Mouse (Mus musculus) forebrain, postnatal 0 days (tissue): ENCODE data around the gene Slc50a1. TPM values are rescaled to one million over a fixed set of nuclear protein-coding genes. Genes with fewer than 3 reads are reported as not detected.

Source experiments
- ATAC-seq: fragments of 200-750 bp; cut with Nextera tagmentation; 2 replicates; pipeline ENCODE4 v1.8.0; 2017; ENCODE audit warnings: mild to moderate bottlenecking, moderate library complexity
- DNase-seq: peaks from one replicate; pipeline ENCODE4 v3.0.0-alpha.2; 2015
- H3K27ac ChIP-seq: fragments of 300-500 bp; sonication (generic); 2 replicates; pipeline ENCODE4 v1.5.1; 2014; ENCODE audit warnings: low read depth, mild to moderate bottlenecking, antibody characterized with exemption, low read length, moderate library complexity, mixed read lengths
- H3K27me3 ChIP-seq: fragments of 300-500 bp; sonication (generic); 2 replicates; pipeline ENCODE4 v1.6.1; 2014; ENCODE audit warnings: mild to moderate bottlenecking, low read length, mixed read lengths; ENCODE audit not compliant: insufficient read depth
- H3K36me3 ChIP-seq: fragments of 300-500 bp; sonication (generic); 2 replicates; pipeline ENCODE4 v1.6.1; 2014; ENCODE audit warnings: mild to moderate bottlenecking, moderate library complexity; ENCODE audit not compliant: insufficient read depth
- H3K4me1 ChIP-seq: fragments of 300-500 bp; sonication (generic); 2 replicates; pipeline ENCODE4 v1.6.1; 2014; ENCODE audit warnings: antibody characterized with exemption; ENCODE audit not compliant: insufficient read depth
- H3K4me2 ChIP-seq: fragments of 300-500 bp; sonication (generic); 2 replicates; pipeline ENCODE4 v1.6.1; 2014; ENCODE audit warnings: low read depth, mild to moderate bottlenecking, moderate library complexity
- H3K4me3 ChIP-seq: fragments of 300-500 bp; sonication (generic); 2 replicates; pipeline ENCODE4 v1.5.1; 2014; ENCODE audit warnings: low read depth, low read length, mixed read lengths
- H3K9ac ChIP-seq: fragments of 300-500 bp; sonication (generic); 2 replicates; pipeline ENCODE4 v1.6.1; 2014; ENCODE audit warnings: mild to moderate bottlenecking
- H3K9me3 ChIP-seq: fragments of 300-500 bp; sonication (generic); 2 replicates; pipeline ENCODE4 v1.6.1; 2016; ENCODE audit warnings: low read length
- CTCF ChIP-seq: sonication (generic); IDR thresholded peaks from 2 replicates; pipeline ENCODE4 v1.5.1; 2016; ENCODE audit warnings: antibody characterized with exemption, control low read depth, low read depth
- WGBS: fragments of 180-500 bp; shearing (Covaris S2); extraction: QIAGEN DNeasy Blood & Tissue Kit; methylation state at CpG from one replicate; pipeline ENCODE4 v1.1.7; 2014; 5-methylcytosine and 5-hydroxymethylcytosine counted together
- polyA plus RNA-seq: library from polyadenylated mRNA; unstranded; fragments of >200 nt; fragmentation: Nextera tagmentation; extraction: Ambion mirVana; gene quantifications from 2 replicates; pipeline ENCODE4 v1.2.1, GENCODE M21; 2015
- total RNA-seq: library from RNA; depleted of rRNA; stranded (reverse); fragments of >200 nt; gene quantifications from 2 replicates; pipeline ENCODE4 v1.2.3, GENCODE M21; 2014

The Slc50a1 gene
- total and polyA plus RNA-seq, 2 experiments from 2014 or later: 26.7 to 34.8 TPM

DNA sequence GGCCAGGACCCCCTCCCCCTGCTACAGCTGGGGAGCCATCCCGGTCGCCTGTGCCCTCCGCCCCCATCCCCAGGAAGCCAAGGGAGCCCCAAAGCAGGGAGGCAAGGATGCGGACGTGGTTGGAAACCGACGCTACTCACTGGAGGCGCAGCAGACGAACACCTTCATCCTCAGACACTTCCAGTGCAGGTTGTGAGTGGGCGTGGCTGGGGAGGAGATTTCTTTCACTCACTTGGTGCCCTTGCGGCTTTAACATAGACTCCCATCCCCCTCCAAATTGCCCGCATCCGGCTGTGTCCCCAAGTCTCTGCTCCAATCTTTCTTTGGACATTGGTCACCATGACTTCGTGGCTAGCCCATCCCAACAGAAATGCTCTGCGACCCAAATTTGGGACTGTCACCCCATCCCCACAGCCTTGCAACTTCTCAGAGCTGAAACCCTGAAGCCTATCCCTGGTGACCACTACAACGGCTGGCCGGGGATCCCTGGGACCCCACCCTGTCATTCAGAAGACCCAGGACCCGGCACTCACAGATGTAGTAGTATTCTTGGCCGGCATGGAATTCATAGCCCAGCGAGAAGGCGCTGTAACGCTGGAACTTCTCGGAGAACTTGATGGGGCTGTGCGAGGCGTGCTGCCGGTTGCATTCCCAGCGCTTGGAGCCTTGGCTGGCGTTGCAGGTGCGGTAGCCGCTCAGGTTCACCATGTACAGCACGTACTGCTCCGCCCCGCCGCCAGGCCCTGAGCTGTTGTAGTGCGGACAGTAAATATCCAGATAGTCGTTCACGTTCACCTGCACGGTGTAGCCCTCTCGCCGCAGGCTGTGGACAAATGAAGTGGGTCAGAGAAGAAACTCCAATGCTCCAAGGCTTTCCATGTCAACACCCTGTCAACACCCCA, 45.8 kb upstream of the Slc50a1 start:
- no peak for ATAC-seq
- H3K4me2 ChIP-seq: peak overlapping the region; percentile 40

DNA sequence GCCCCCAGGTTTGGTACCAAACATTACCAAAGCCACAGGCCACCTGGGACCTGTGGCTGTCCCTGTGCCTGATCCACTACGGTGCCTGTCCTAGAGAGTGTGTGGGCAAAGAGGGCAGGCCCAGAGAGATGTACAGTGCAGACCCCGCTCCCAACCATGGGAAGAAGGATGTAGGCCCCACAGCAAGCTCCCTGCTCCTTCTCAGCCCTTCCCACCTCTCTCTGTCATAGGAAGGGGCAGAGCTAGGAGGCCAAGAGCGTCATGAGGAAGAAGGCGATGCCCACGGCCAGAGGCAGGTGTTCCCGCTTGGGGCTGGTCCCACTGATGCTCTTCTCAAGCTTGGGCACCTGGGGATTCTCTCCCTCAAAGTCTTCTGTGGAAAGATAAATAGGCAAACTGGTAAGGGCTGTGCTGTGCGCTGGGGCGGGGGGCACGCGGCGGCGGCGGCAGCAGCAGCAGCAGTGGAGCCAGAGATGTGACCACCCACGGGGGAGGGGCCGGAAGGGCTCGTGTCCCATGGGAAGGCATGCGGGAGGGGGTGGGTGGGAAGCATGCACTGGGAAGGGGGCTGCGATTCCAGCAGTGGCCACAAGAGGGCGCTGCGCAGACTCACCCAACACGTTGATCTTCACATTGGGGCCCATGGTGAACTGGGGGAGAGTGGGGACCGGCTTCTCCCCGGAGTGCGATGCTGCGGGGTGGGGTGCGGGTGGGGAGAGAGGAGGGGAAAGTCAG, 45.0 kb upstream of the Slc50a1 start:
- WGBS: 9% methylated on average over 24 of the region's 26 CpGs
- peak; percentile 91 for TF ChIP-seq CTCF
- no peaks in the 10 kb centered on the region for H3K9me3 ChIP-seq
- DNase-seq (peak; percentile 83), ATAC-seq (no peak)
- H3K4me2 ChIP-seq: peak overlapping the region; percentile 40
- peaks cover 13% of the 10 kb centered on the region for H3K4me1 ChIP-seq
- H3K9ac ChIP-seq: peak overlapping the region; percentile 18; the same call in 1 of the 2 replicates
- peaks cover 22% of the 10 kb centered on the region for H3K36me3 ChIP-seq
- no peaks in the 10 kb centered on the region for H3K27me3 ChIP-seq
- H3K4me3 ChIP-seq: no peak overlapping the region
- no peak overlapping the region for H3K27ac ChIP-seq

More for the DNA sequence above, 45.8 kb upstream of the Slc50a1 start:
- DNase-seq: no peak
- peaks cover 13% of the 10 kb centered on the region for H3K4me1 ChIP-seq
- H3K4me3 ChIP-seq: no peak overlapping the region
- H3K27ac ChIP-seq: no peak overlapping the region
- TF ChIP-seq CTCF: no peak
- no peaks in the 10 kb centered on the region for H3K9me3 ChIP-seq
- H3K9ac ChIP-seq: no peak overlapping the region
- no peaks in the 10 kb centered on the region for H3K27me3 ChIP-seq
- H3K36me3 ChIP-seq: peaks cover 22% of the 10 kb centered on the region
- 11% methylated on average over 40 of the region's 40 CpGs for WGBS

- H3K36me3 ChIP-seq: peaks cover 22% of the 10 kb centered on the region
- no peak overlapping the region for H3K27ac ChIP-seq
- no peak overlapping the region; the same call in 1 of the 2 replicates for H3K9ac ChIP-seq
- WGBS: 38% methylated on average over 2 of the region's 2 CpGs
- no peak for DNase-seq
- H3K9me3 ChIP-seq: no peaks in the 10 kb centered on the region
- peak overlapping the region; percentile 40; the same call in 1 of the 2 replicates for H3K4me2 ChIP-seq
- H3K4me3 ChIP-seq: no peak overlapping the region
- no peaks in the 10 kb centered on the region for H3K27me3 ChIP-seq
- peaks cover 13% of the 10 kb centered on the region for H3K4me1 ChIP-seq
- no peak for TF ChIP-seq CTCF
- ATAC-seq: no peak
These were observed 44.4 kb upstream of the Slc50a1 start for GRCm38 (mm10) chr3:89314791-89315190.

DNA sequence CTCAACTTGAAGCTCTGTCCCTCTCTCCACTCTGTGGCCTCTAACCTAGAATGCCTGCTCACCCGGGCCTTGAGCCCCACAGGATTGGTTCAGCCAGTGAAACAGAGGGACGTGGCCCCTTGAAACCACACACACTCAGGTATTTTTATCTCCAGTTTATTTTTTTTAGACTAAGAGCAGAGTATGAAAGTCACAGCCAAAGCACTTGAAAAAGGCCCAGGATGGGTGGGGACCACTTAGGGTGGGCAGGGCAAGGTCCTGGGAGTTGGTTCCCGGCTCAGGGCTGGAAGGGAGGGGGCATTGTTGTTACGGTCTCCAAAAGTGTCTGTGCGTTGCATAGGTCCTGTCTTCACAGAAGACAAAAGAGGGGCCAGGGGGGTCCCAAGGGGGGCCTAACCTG, 44.0 kb upstream of the Slc50a1 start:
- no peak for DNase-seq
- Histone ChIP-seq H3K4me2 (no peak overlapping the region), H3K27me3 (no peaks in the 10 kb centered on the region), H3K36me3 (peaks cover 22% of the 10 kb centered on the region), H3K4me1 (peaks cover 12% of the 10 kb centered on the region), H3K9ac (no peak overlapping the region), H3K4me3 (no peak overlapping the region), H3K27ac (no peak overlapping the region), H3K9me3 (no peaks in the 10 kb centered on the region)
- TF ChIP-seq CTCF: no peak
- ATAC-seq: no peak
- 65% methylated on average over 5 of the region's 5 CpGs for WGBS

DNA sequence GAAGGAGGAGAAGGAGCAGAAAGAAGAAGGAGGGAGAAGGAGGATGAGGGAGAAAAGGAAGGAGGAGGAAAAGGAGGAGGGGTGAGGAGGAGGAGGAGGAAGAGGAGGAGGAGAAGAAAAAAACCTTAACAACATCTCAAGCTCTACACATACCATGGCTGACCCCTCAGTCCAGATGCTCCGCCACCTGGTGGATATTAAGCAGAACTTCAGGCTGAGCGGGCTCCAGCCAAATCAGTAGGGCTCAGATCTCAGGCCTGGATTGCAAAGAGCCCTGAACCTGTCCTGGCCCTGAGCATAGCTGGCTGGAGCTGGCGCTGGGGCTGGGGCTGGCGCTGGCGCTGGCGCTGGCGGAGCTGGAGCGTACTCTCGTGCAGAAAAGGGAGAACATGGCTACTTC, 37.7 kb upstream of the Slc50a1 start:
- peak; percentile 88 for TF ChIP-seq CTCF
- no peaks in the 10 kb centered on the region for H3K9me3 ChIP-seq
- no peak overlapping the region for H3K27ac ChIP-seq
- H3K4me3 ChIP-seq: no peak overlapping the region
- peak; percentile 77 for DNase-seq
- peaks cover 3% of the 10 kb centered on the region; the same call in 1 of the 2 replicates for H3K36me3 ChIP-seq
- peak; percentile 81 for ATAC-seq
- no peaks in the 10 kb centered on the region for H3K4me1 ChIP-seq
- no peaks in the 10 kb centered on the region for H3K27me3 ChIP-seq
- no peak overlapping the region for H3K9ac ChIP-seq
- H3K4me2 ChIP-seq: no peak overlapping the region
- 10% methylated on average over 9 of the region's 9 CpGs for WGBS

DNA sequence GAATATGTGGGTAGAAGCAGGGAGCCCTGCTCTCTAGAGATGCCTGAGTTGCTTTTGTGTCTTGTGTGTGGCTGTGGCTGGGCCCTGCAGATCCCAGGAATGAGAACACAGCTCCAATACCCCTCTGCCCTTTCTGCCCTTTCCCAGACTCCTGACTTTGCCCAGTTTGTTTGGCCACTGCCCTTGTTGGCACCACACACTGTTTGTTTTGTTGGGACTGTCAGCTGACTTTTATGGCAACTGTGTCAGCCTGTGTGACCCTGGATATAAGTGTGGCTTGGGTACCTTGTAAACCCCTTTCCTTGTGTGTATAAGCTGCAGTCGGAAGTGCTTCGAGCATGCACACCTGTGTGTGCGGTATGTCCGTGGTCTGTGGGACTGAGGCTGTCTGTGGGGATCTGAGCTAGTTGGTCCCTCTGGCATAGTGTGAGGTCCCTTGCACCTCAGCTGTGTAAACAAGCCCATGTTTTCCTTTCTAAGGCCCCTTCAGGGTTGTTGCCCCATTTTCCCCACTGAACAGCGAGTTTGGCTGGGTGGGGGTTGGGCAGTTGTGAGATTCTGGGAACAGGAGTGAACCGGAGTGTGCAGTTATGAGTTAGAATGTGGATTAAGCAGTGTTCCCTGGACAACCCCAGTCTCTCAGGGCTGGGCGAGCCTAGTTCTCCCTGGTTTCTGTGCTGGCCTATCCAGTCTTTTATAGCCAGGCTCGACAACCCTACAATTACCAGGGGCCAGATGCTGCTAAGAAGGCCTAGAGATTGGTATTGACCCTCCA, 35.4 kb upstream of the Slc50a1 start:
- ATAC-seq: no peak
- Histone ChIP-seq H3K36me3 (no peaks in the 10 kb centered on the region), H3K9ac (no peak overlapping the region), H3K9me3 (no peaks in the 10 kb centered on the region), H3K4me1 (no peaks in the 10 kb centered on the region), H3K27me3 (no peaks in the 10 kb centered on the region), H3K4me2 (no peak overlapping the region), H3K27ac (no peak overlapping the region), H3K4me3 (no peak overlapping the region)
- 76% methylated on average over 8 of the region's 8 CpGs for WGBS
- TF ChIP-seq CTCF: no peak
- no peak for DNase-seq
